ENCODE assay signal across 25 mouse cellular contexts in the genomic region with DNA sequence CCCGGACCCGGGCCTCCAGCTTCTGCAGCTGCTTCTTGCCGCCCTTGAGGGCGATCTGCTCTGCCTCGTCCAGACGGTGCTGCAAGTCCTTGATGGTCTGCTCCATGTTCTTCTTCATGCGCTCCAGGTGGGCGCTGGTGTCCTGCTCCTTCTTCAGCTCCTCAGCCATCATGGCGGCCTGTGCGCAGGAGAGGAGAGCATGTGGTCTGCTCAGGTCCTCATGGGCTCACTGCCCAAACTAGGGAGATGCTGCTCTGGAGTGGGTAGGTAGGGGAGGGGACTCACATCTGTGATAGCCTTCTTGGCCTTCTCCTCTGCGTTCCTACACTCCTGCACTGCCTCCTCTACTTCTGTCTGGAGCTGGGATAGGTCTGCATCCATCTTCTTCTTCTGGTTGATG. TPM values are rescaled to one million over a fixed set of nuclear protein-coding genes. Genes with fewer than 3 reads are reported as not detected.
DNase-seq lines count a peak whose midpoint lies in the region; ATAC-seq and TF ChIP-seq lines count a peak whose summit lies in the region.
"Not testable (repeated sequence)": the region's sequence is repeated elsewhere in the genome, so short reads cannot be mapped to it uniquely, and the experiment has no call there.
"Had no signal": no experiment of that assay in that cellular context is flagged by ENCODE, and none has a peak within 500 bp of the region (broad histone marks: within the 10 kb centered on the region; RNA-seq: fewer than 3 reads in every experiment).

No protein-coding gene starts in this region.

- H3K9me3 ChIP-seq in forebrain, embryonic 15.5 days; heart, embryonic 13.5 days; heart, postnatal 0 days (replicated peaks; ENCODE audit: control insufficient read depth, low read length); hindbrain, embryonic 15.5 days: not testable (repeated sequence)

- H3K9ac ChIP-seq in forebrain, embryonic 15.5 days (replicated peaks); hindbrain, embryonic 15.5 days: not testable (repeated sequence)
- peak overlapping the region; percentile 63 for H3K9ac ChIP-seq in heart, adult 2 months (ENCODE audit: low read depth, low read length)
- peak overlapping the region; percentile 64 for H3K9ac ChIP-seq in heart, embryonic 13.5 days
- H3K9ac ChIP-seq in heart, postnatal 0 days (replicated peaks; ENCODE audit: low read depth, low read length) = peak overlapping the region; percentile 60; the same call in 1 of the 2 replicates

- not testable (repeated sequence) for H3K27me3 ChIP-seq in forebrain, embryonic 15.5 days; heart, adult 2 months (ENCODE audit: control insufficient read depth, insufficient read depth, low read length); heart, embryonic 13.5 days (replicated peaks); heart, postnatal 0 days (ENCODE audit: control insufficient read depth, insufficient read depth, low read length); hindbrain, embryonic 15.5 days

- peak; percentile 46; the same call in 1 of the 2 replicates for TF ChIP-seq POLR2A in heart, adult 2 months (IDR thresholded peaks at IDR 0.05; ENCODE audit: insufficient read depth, low read depth, low read length)

- not testable (repeated sequence) for H3K79me2 ChIP-seq in heart, adult 2 months (replicated peaks; ENCODE audit: control insufficient read depth, insufficient read depth, low read length)

- not testable (repeated sequence) for H3K4me1 ChIP-seq in forebrain, embryonic 15.5 days; heart, adult 2 months (ENCODE audit: control insufficient read depth, insufficient read depth, low read length); heart, postnatal 0 days (ENCODE audit: control insufficient read depth, insufficient read depth)
- peaks cover 60% of the 10 kb centered on the region for H3K4me1 ChIP-seq in heart, embryonic 13.5 days
- H3K4me1 ChIP-seq in hindbrain, embryonic 15.5 days (replicated peaks) = peaks cover 18% of the 10 kb centered on the region

- TF ChIP-seq CTCF in heart, adult 2 months (IDR thresholded peaks at IDR 0.05); heart, postnatal 0 days (IDR thresholded peaks at IDR 0.05; ENCODE audit: low read depth): not testable (repeated sequence)

- not testable (repeated sequence) for DNase-seq in heart, adult 2 months; heart, postnatal 0 days (ENCODE audit: low spot score)

- intact Hi-C loops in heart, adult 2 months (cut with DNase I) = not testable (repeated sequence)

- not testable (repeated sequence) for H3K36me3 ChIP-seq in forebrain, embryonic 15.5 days; heart, adult 2 months (ENCODE audit: control insufficient read depth, insufficient read depth, low read length); hindbrain, embryonic 15.5 days
- H3K36me3 ChIP-seq in heart, embryonic 13.5 days = peaks cover 75% of the 10 kb centered on the region
- peaks cover 62% of the 10 kb centered on the region for H3K36me3 ChIP-seq in heart, postnatal 0 days (replicated peaks; ENCODE audit: control insufficient read depth, insufficient read depth, low read length)

- WGBS in forebrain, embryonic 15.5 days = 96% methylated on average over 11 of the region's 11 CpGs
- 52% methylated on average over 11 of the region's 11 CpGs for WGBS in heart, adult 2 months
- 74% methylated on average over 11 of the region's 11 CpGs for WGBS in heart, embryonic 13.5 days
- WGBS in heart, postnatal 0 days = 54% methylated on average over 6 of the region's 11 CpGs
- WGBS in hindbrain, embryonic 15.5 days = 88% methylated on average over 11 of the region's 11 CpGs

- H3K27ac ChIP-seq in forebrain, embryonic 15.5 days (replicated peaks) = 0 out of 2 replicates have a peak overlapping the region, but pooled peaks have one; percentile 79
- H3K27ac ChIP-seq in heart, adult 2 months = peak overlapping the region; percentile 91
- peak overlapping the region; percentile 90 for H3K27ac ChIP-seq in heart, embryonic 13.5 days (replicated peaks)
- peak overlapping the region; percentile 96 for H3K27ac ChIP-seq in heart, postnatal 0 days (ENCODE audit: low read depth)
- 0 out of 2 replicates have a peak overlapping the region, but pooled peaks have one; percentile 80 for H3K27ac ChIP-seq in hindbrain, embryonic 15.5 days (replicated peaks)

- ATAC-seq in forebrain, embryonic 15.5 days (replicated peaks); heart, embryonic 13.5 days (ENCODE audit: extremely low read depth, insufficient number of reproducible peaks, low FRiP score, low TSS enrichment); heart, postnatal 0 days (ENCODE audit: insufficient read depth, low read depth); hindbrain, embryonic 15.5 days (ENCODE audit: low FRiP score, low read depth): not testable (repeated sequence)

- not testable (repeated sequence) for H3K4me3 ChIP-seq in forebrain, embryonic 15.5 days; heart, embryonic 13.5 days; hindbrain, embryonic 15.5 days
- peak overlapping the region; percentile 54 for H3K4me3 ChIP-seq in heart, adult 2 months
- H3K4me3 ChIP-seq in heart, postnatal 0 days (ENCODE audit: low read depth, low read length) = peak overlapping the region; percentile 52; the same call in 1 of the 2 replicates

- not testable (repeated sequence) for TF ChIP-seq EP300 in heart, adult 2 months (IDR thresholded peaks at IDR 0.05; ENCODE audit: insufficient read depth, low read depth, low read length); heart, postnatal 0 days (IDR thresholded peaks at IDR 0.05; ENCODE audit: low read depth)

- not testable (repeated sequence) for H3K4me2 ChIP-seq in forebrain, embryonic 15.5 days (replicated peaks); heart, embryonic 13.5 days; hindbrain, embryonic 15.5 days
- H3K4me2 ChIP-seq in heart, postnatal 0 days (ENCODE audit: low read depth, low read length) = peak overlapping the region; percentile 61

RNA-seq across cellular contexts. Expression of a gene that starts 3.9 kb away (rescaled TPM):
- not detected in 2 replicates for polyA plus RNA-seq in forebrain, embryonic 15.5 days (2015; fragmentation: Nextera tagmentation; extraction: Ambion mirVana)
- not detected for total RNA-seq in heart, adult 2 months (2021)
- not detected in 2 replicates for polyA plus RNA-seq in heart, adult 2 months (2012; rRNA removed)
- polyA plus RNA-seq in heart, embryonic 13.5 days (2015; fragmentation: Nextera tagmentation; extraction: Ambion mirVana) = not detected in 2 replicates
- total RNA-seq in heart, postnatal 0 days (2014; rRNA removed; ENCODE audit: low replicate concordance) = not detected in 2 replicates
- polyA plus RNA-seq in heart, postnatal 0 days (2015; fragmentation: Nextera tagmentation; extraction: Ambion mirVana) = not detected in 2 replicates
- polyA plus RNA-seq in hindbrain, embryonic 15.5 days (2015; fragmentation: Nextera tagmentation; extraction: Ambion mirVana) = not detected in 2 replicates
- total RNA-seq: adrenal gland, adult 18-20 months; adrenal gland, postnatal 10 days; adrenal gland, postnatal 36 days; ES-E14; gastrocnemius, adult 8-10 months; gastrocnemius, postnatal 25 days; heart, adult 8-10 months; heart, postnatal 25 days; hematopoietic stem cell, adult 5-6 weeks had no signal
- polyA plus RNA-seq: C2C12; CD4-positive, CD25-positive, alpha-beta regulatory T cell, adult 4 months; embryonic facial prominence, embryonic 11.5 days; embryonic facial prominence, embryonic 14.5 days; forebrain, embryonic 10.5 days; forebrain, embryonic 13.5 days; gonadal fat pad, adult 2 months; heart, embryonic 16.5 days; hindbrain, embryonic 12.5 days; intestine, embryonic 15.5 days; kidney, embryonic 15.5 days had no signal

RNA-seq across cellular contexts. Expression of a gene that starts 6.1 kb away (rescaled TPM):
- polyA plus RNA-seq in forebrain, embryonic 15.5 days (2015; fragmentation: Nextera tagmentation; extraction: Ambion mirVana) = 1.0 and 1.3 TPM in 2 replicates
- over 10,000 TPM; 19,033 to 21,149 TPM for total RNA-seq in heart, adult 2 months (2021)
- polyA plus RNA-seq in heart, adult 2 months (2012; rRNA removed) = 6,249 and 7,266 TPM in 2 replicates
- 1,796 and 1,858 TPM in 2 replicates for polyA plus RNA-seq in heart, embryonic 13.5 days (2015; fragmentation: Nextera tagmentation; extraction: Ambion mirVana)
- 3,860 and 3,976 TPM in 2 replicates for total RNA-seq in heart, postnatal 0 days (2014; rRNA removed; ENCODE audit: low replicate concordance)
- 8,242 and 9,737 TPM in 2 replicates for polyA plus RNA-seq in heart, postnatal 0 days (2015; fragmentation: Nextera tagmentation; extraction: Ambion mirVana)
- 0.93 and 0.94 TPM in 2 replicates for polyA plus RNA-seq in hindbrain, embryonic 15.5 days (2015; fragmentation: Nextera tagmentation; extraction: Ambion mirVana)
- total RNA-seq: adrenal gland, postnatal 36 days; hematopoietic stem cell, adult 5-6 weeks had no signal
- polyA plus RNA-seq: CD4-positive, CD25-positive, alpha-beta regulatory T cell, adult 4 months; gonadal fat pad, adult 2 months had no signal

RNA-seq across cellular contexts. Expression of a gene that starts 21.6 kb away (rescaled TPM):
- polyA plus RNA-seq in forebrain, embryonic 15.5 days (2015; fragmentation: Nextera tagmentation; extraction: Ambion mirVana) = 6.5 and 6.7 TPM in 2 replicates
- total RNA-seq in heart, adult 2 months (2021) = 1,000 to 10,000 TPM; 1,935 to 2,240 TPM
- polyA plus RNA-seq in heart, adult 2 months (2012; rRNA removed) = 19.8 and 29.5 TPM in 2 replicates
- polyA plus RNA-seq in heart, embryonic 13.5 days (2015; fragmentation: Nextera tagmentation; extraction: Ambion mirVana) = 3,662 and 3,747 TPM in 2 replicates
- total RNA-seq in heart, postnatal 0 days (2014; rRNA removed; ENCODE audit: low replicate concordance) = 4,273 and 4,731 TPM in 2 replicates
- polyA plus RNA-seq in heart, postnatal 0 days (2015; fragmentation: Nextera tagmentation; extraction: Ambion mirVana) = 1,026 and 1,537 TPM in 2 replicates
- 6.4 and 9.0 TPM in 2 replicates for polyA plus RNA-seq in hindbrain, embryonic 15.5 days (2015; fragmentation: Nextera tagmentation; extraction: Ambion mirVana)
- total RNA-seq: hematopoietic stem cell, adult 5-6 weeks had no signal
- polyA plus RNA-seq: CD4-positive, CD25-positive, alpha-beta regulatory T cell, adult 4 months had no signal

RNA-seq across cellular contexts. Expression of a gene that starts 36.7 kb away (rescaled TPM):
- polyA plus RNA-seq in forebrain, embryonic 15.5 days (2015; fragmentation: Nextera tagmentation; extraction: Ambion mirVana) = 3.8 and 5.5 TPM in 2 replicates
- total RNA-seq in heart, adult 2 months (2021) = under 1 TPM in 1 of 2 experiments, not detected in 1; 0.30 TPM
- polyA plus RNA-seq in heart, adult 2 months (2012; rRNA removed) = 1.8 and 2.9 TPM in 2 replicates
- polyA plus RNA-seq in heart, embryonic 13.5 days (2015; fragmentation: Nextera tagmentation; extraction: Ambion mirVana) = 0.49 and 0.98 TPM in 2 replicates
- total RNA-seq in heart, postnatal 0 days (2014; rRNA removed; ENCODE audit: low replicate concordance) = 3.1 and 8.1 TPM in 2 replicates
- 0.34 and 0.85 TPM in 2 replicates for polyA plus RNA-seq in heart, postnatal 0 days (2015; fragmentation: Nextera tagmentation; extraction: Ambion mirVana)
- polyA plus RNA-seq in hindbrain, embryonic 15.5 days (2015; fragmentation: Nextera tagmentation; extraction: Ambion mirVana) = 12.8 and 14.7 TPM in 2 replicates
- total RNA-seq: ES-E14; gastrocnemius, adult 8-10 months; hematopoietic stem cell, adult 5-6 weeks had no signal
- polyA plus RNA-seq: C2C12; CD4-positive, CD25-positive, alpha-beta regulatory T cell, adult 4 months had no signal

RNA-seq across cellular contexts. Expression of a gene that starts 40.3 kb away (rescaled TPM):
- 0.27 and 0.29 TPM in 2 replicates for polyA plus RNA-seq in forebrain, embryonic 15.5 days (2015; fragmentation: Nextera tagmentation; extraction: Ambion mirVana)
- not detected for total RNA-seq in heart, adult 2 months (2021)
- polyA plus RNA-seq in heart, adult 2 months (2012; rRNA removed) = not detected in 2 replicates
- not detected in 2 replicates for polyA plus RNA-seq in heart, embryonic 13.5 days (2015; fragmentation: Nextera tagmentation; extraction: Ambion mirVana)
- total RNA-seq in heart, postnatal 0 days (2014; rRNA removed; ENCODE audit: low replicate concordance) = not detected in 2 replicates
- 0.11 TPM in 1 of 2 replicates, not detected in the other for polyA plus RNA-seq in heart, postnatal 0 days (2015; fragmentation: Nextera tagmentation; extraction: Ambion mirVana)
- 0.70 and 0.90 TPM in 2 replicates for polyA plus RNA-seq in hindbrain, embryonic 15.5 days (2015; fragmentation: Nextera tagmentation; extraction: Ambion mirVana)
- total RNA-seq: adrenal gland, adult 18-20 months; adrenal gland, postnatal 10 days; adrenal gland, postnatal 36 days; gastrocnemius, adult 8-10 months; gastrocnemius, postnatal 25 days; heart, adult 8-10 months; heart, postnatal 25 days; hematopoietic stem cell, adult 5-6 weeks had no signal
- polyA plus RNA-seq: C2C12; CD4-positive, CD25-positive, alpha-beta regulatory T cell, adult 4 months; embryonic facial prominence, embryonic 11.5 days; forebrain, embryonic 10.5 days; gonadal fat pad, adult 2 months; heart, embryonic 16.5 days; hindbrain, embryonic 12.5 days; intestine, embryonic 15.5 days; kidney, embryonic 15.5 days had no signal

Comparison
In these comparisons a context has a peak if more than half of its experiments do, and no peak if none do; other contexts are left out.
1. RNA of a gene that starts 21.6 kb away (polyA plus RNA-seq): 3,662 to 3,747 TPM in heart, embryonic 13.5 days and 1,026 to 1,537 TPM in heart, postnatal 0 days; 19.8 to 29.5 TPM in heart, adult 2 months, 6.4 to 9.0 TPM in hindbrain, embryonic 15.5 days and 6.5 to 6.7 TPM in forebrain, embryonic 15.5 days; every median in the first group is over 10 times any median in the second.
2. RNA of a gene that starts 6.1 kb away (polyA plus RNA-seq): 8,242 to 9,737 TPM in heart, postnatal 0 days, 6,249 to 7,266 TPM in heart, adult 2 months and 1,796 to 1,858 TPM in heart, embryonic 13.5 days; 1.0 to 1.3 TPM in forebrain, embryonic 15.5 days and 0.93 to 0.94 TPM in hindbrain, embryonic 15.5 days; every median in the first group is over 100 times any median in the second.
3. Peak in every context shown above with its lines, with median percentiles within 50 percentile points of each other: H3K27ac ChIP-seq.